Comparison of ENCODE assay signal across 11 mouse cellular contexts in genomic region chr2:29632168-29632662, GRCm38 (mm10). TPM values are rescaled to one million over a fixed set of nuclear protein-coding genes. Genes with fewer than 3 reads are reported as not detected.
DNase-seq lines count a peak whose midpoint lies in the region; ATAC-seq and TF ChIP-seq lines count a peak whose summit lies in the region.
"Had no signal": no experiment of that assay in that cellular context is flagged by ENCODE, and none has a peak within 500 bp of the region (broad histone marks: within the 10 kb centered on the region; RNA-seq: fewer than 3 reads in every experiment).

No protein-coding gene starts in this region.

- TF ChIP-seq CTCF in hindbrain, postnatal 0 days (IDR thresholded peaks at IDR 0.05; ENCODE audit: low read depth): no peak

- peaks cover 7% of the 10 kb centered on the region; the same call in 1 of the 2 replicates for H3K36me3 ChIP-seq in heart, embryonic 13.5 days
- no peaks in the 10 kb centered on the region for H3K36me3 ChIP-seq in liver, embryonic 16.5 days (ENCODE audit: control insufficient read depth, insufficient read depth)
- no peaks in the 10 kb centered on the region for H3K36me3 ChIP-seq in hindbrain, postnatal 0 days (ENCODE audit: insufficient read depth, low read length)
- H3K36me3 ChIP-seq: heart, embryonic 15.5 days had no signal

- DNase-seq in heart, adult 9 months (ENCODE audit: low spot score in 2 of 2): no peak
- peak; percentile 64 for DNase-seq in A20 (ENCODE audit: low read depth, low spot score)
- peak; percentile 69 for DNase-seq in R1 (ENCODE audit: low read depth, low spot score)
- no peak for DNase-seq in adrenal gland, postnatal 10 days
- no peak for DNase-seq in hindbrain, postnatal 0 days (ENCODE audit: low spot score)
- DNase-seq in left cerebral cortex, postnatal 10 days (ENCODE audit: extremely low spot score in 1 of 2, low spot score in 2 of 2): no peak
- DNase-seq: forebrain, postnatal 0 days had no signal

- H3K4me2 ChIP-seq in heart, embryonic 13.5 days: no peak overlapping the region
- no peak overlapping the region for H3K4me2 ChIP-seq in liver, embryonic 16.5 days (ENCODE audit: low read depth, low read length)
- H3K4me2 ChIP-seq in hindbrain, postnatal 0 days (ENCODE audit: low read depth, low read length): no peak overlapping the region

- no peaks in the 10 kb centered on the region for H3K27me3 ChIP-seq in heart, embryonic 13.5 days (replicated peaks)
- H3K27me3 ChIP-seq in liver, embryonic 16.5 days (ENCODE audit: control insufficient read depth, insufficient read depth, low read depth, low read length): no peaks in the 10 kb centered on the region
- no peaks in the 10 kb centered on the region for H3K27me3 ChIP-seq in hindbrain, postnatal 0 days (ENCODE audit: insufficient read depth, low read length)
- H3K27me3 ChIP-seq: heart, embryonic 15.5 days had no signal

- intact Hi-C loops in left cerebral cortex, postnatal 10 days (cut with DNase I): no loop called here

- WGBS in heart, embryonic 13.5 days: 56% methylated on average over 3 of the region's 3 CpGs
- WGBS in liver, embryonic 16.5 days (ENCODE audit: insufficient replicate concordance): 57% methylated on average over 3 of the region's 3 CpGs
- WGBS in hindbrain, postnatal 0 days: 77% methylated on average over 3 of the region's 3 CpGs

- ATAC-seq in heart, embryonic 13.5 days (ENCODE audit: extremely low read depth, insufficient number of reproducible peaks, low FRiP score, low TSS enrichment): no peak
- ATAC-seq in liver, embryonic 16.5 days (ENCODE audit: low read depth): peak; percentile 37
- ATAC-seq in hindbrain, postnatal 0 days: no peak
- ATAC-seq: forebrain, postnatal 0 days had no signal

- H3K9ac ChIP-seq in heart, embryonic 13.5 days: no peak overlapping the region
- H3K9ac ChIP-seq in liver, embryonic 16.5 days (ENCODE audit: low read depth, low read length): no peak overlapping the region
- H3K9ac ChIP-seq in hindbrain, postnatal 0 days (replicated peaks; ENCODE audit: low read length): no peak overlapping the region
- H3K9ac ChIP-seq: forebrain, postnatal 0 days had no signal

- H3K4me1 ChIP-seq in heart, embryonic 13.5 days: peaks cover 86% of the 10 kb centered on the region
- peaks cover 46% of the 10 kb centered on the region for H3K4me1 ChIP-seq in liver, embryonic 16.5 days (ENCODE audit: control insufficient read depth, low read depth, low read length)
- peaks cover 11% of the 10 kb centered on the region; the same call in 1 of the 2 replicates for H3K4me1 ChIP-seq in hindbrain, postnatal 0 days (ENCODE audit: insufficient read depth, low read length)

- no peaks in the 10 kb centered on the region for H3K9me3 ChIP-seq in heart, embryonic 13.5 days
- no peaks in the 10 kb centered on the region for H3K9me3 ChIP-seq in liver, embryonic 16.5 days (replicated peaks; ENCODE audit: control insufficient read depth, low read length)
- H3K9me3 ChIP-seq in hindbrain, postnatal 0 days (ENCODE audit: low read length): no peaks in the 10 kb centered on the region
- H3K9me3 ChIP-seq: heart, embryonic 15.5 days had no signal

- no peak overlapping the region for H3K4me3 ChIP-seq in heart, embryonic 13.5 days
- H3K4me3 ChIP-seq in liver, embryonic 16.5 days (ENCODE audit: low read depth, low read length): no peak overlapping the region
- H3K4me3 ChIP-seq in hindbrain, postnatal 0 days (ENCODE audit: low read length): no peak overlapping the region
- H3K4me3 ChIP-seq: heart, embryonic 15.5 days had no signal

- peak overlapping the region; percentile 88 for H3K27ac ChIP-seq in heart, embryonic 13.5 days (replicated peaks)
- no peak overlapping the region for H3K27ac ChIP-seq in liver, embryonic 16.5 days (ENCODE audit: low read length)
- H3K27ac ChIP-seq in hindbrain, postnatal 0 days: no peak overlapping the region
- H3K27ac ChIP-seq: macrophage had no signal

RNA-seq across cellular contexts. Expression of gene Rapgef1, which starts 12.7 kb away (rescaled TPM):
- 8.4 and 9.7 TPM in 2 replicates for polyA plus RNA-seq in heart, embryonic 13.5 days (2015; fragmentation: Nextera tagmentation; extraction: Ambion mirVana)
- polyA plus RNA-seq in liver, embryonic 16.5 days (2015; fragmentation: Nextera tagmentation; extraction: Ambion mirVana): 4.2 and 4.7 TPM in 2 replicates
- 10 to 100 TPM; 58.5 to 66.5 TPM for total RNA-seq in adrenal gland, postnatal 10 days (2021)
- 91.3 and 94.0 TPM in 2 replicates for total RNA-seq in hindbrain, postnatal 0 days (2014; rRNA removed)
- 13.7 and 14.4 TPM in 2 replicates for polyA plus RNA-seq in hindbrain, postnatal 0 days (2015; fragmentation: Nextera tagmentation; extraction: Ambion mirVana)
- 100 to 1,000 TPM; 126 to 127 TPM for total RNA-seq in left cerebral cortex, postnatal 10 days (2021)

Comparison
In these comparisons a context has a peak if more than half of its experiments do, and no peak if none do; other contexts are left out.
1. DNase-seq: peak in A20 (single experiment) and R1 (single experiment); none in heart, adult 9 months (0 of 2), adrenal gland, postnatal 10 days (single experiment), hindbrain, postnatal 0 days (single experiment) and left cerebral cortex, postnatal 10 days (0 of 2).